Mouse (Mus musculus) thymus, postnatal 25 days (tissue): Measurements from ENCODE around the gene Cers3.

ENCODE experiments used
- DNase-seq: peaks from one replicate; pipeline ENCODE4 v3.0.0; 2022

Gene Cers3

GRCm38 (mm10) chr7:66786476-66786875, 43.2 kb downstream of the Cers3 start:
- no peak for DNase-seq

- no peak for DNase-seq
These were observed 44.5 kb downstream of the Cers3 start for GRCm38 (mm10) chr7:66787816-66788215.

DNA sequence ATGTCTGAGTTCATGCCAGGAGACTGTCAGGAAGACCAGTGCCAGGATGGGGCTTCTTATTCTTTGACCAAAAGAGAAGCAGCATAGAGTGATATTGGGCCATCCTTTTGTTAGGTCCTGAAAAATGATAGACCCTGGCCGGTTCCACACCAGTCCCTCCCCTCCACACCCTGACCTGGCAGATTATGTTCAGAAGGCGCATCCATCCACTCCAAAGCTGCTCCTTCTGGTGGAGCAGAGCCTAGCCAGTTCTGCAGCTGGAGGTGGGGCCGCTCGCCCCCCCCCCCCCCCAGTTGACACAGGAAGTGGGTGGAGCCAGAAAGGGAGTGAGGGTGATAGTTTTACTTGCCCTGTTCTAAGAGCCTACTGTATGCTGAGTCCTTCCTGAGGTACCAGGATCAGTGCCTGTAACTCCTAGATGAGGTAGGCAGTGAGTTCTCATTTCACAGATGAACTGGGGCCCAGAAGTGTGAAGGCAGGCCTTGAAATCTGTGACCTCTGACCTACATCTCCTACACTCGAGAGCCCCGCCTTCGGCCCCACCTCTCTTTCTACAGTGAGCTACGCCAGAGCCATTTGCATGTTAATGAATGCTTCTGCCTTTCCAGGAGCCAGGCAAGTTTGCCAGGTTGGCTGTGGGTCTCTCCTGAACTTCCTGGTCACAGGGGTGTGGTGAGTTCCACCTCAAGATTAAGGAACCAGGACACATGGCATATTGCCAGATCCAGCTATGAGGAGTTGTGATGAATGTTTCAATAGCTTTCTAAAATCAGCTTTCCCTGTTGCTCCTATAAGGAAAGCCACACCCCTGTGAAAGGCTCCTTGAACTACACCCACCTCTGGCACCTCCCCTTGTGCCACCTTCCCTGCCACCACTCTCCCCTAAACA, 46.8 kb downstream of the Cers3 start:
- DNase-seq: no peak

DNA sequence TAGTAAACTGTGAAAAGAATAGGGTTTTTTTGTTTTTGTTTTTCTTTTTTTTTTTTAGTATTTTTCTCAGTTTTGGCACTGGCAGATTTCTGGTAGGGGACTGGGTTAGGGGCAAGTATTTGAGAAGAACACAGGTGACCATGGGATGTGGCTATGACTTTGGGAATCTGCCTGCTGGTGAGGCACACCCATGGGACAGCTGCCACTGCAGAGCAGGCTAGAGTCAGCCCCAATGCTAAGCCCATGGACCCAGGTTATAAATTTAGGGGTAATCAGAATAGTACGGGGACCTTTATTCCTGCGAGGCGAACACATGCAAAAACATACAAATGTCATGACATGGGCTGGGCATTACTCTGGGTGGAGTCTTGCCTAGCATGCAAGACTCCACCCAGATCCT, 47.7 kb downstream of the Cers3 start:
- DNase-seq: no peak

DNA sequence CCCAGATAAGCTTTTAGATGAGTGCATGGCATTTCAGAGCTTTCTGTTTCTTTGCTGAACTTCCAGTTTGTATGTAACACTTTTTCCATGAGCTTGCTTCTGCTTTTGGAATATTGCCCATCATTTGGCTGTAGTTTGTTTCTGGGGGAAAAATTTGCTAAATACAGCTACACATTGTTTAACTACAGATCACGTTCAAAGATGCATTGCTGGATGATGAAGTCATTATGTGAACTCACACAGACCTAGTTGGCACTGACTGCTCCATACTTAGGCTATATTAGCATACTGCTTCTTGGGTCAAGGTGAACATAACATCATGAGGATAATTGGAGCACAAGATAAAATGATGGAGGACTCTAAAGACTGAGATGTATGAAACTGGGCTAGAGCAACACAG, 53.6 kb downstream of the Cers3 start:
- DNase-seq: no peak

DNA sequence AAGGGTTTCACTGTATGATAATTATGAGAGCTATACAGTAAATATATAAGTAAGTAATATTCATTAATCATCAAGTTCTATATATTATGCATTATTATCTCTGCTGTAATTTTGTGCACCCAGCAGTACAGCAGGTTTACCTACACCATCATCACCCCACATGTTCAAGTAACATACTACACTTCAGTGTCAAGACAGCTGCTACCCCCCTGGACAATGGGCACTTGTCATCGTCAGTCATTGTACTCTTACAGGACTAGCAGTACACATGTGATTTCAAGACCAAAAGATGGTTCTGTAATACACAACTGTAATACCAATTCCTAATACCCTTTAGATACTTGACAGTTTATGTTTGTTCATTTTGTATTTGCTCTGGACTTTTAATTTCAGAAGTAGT, 54.0 kb downstream of the Cers3 start:
- DNase-seq: no peak

- no peak for DNase-seq
These were observed 55.5 kb downstream of the Cers3 start for GRCm38 (mm10) chr7:66798826-66799225.

DNA sequence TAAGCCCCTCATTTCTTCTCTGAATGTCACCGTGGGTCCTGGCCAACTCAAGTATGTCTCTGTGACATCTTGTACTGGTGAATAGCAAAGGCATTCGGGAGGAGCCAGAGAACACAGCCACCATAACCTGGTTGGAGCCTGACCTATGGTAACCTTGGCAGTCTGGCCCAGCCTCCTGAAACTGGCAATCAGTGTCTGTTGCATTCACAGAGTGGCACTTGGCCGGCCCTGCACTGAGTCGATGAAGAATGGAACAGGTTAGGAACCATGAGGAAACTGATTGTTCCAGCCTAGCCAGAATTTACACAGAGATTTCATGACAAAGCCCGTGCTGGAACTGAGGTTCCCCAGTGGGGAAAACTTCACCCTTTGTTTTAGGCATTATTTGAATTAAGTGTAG, 57.5 kb downstream of the Cers3 start:
- no peak for DNase-seq

GRCm38 (mm10) chr7:66801785-66802184, 58.5 kb downstream of the Cers3 start:
- no peak for DNase-seq

DNA sequence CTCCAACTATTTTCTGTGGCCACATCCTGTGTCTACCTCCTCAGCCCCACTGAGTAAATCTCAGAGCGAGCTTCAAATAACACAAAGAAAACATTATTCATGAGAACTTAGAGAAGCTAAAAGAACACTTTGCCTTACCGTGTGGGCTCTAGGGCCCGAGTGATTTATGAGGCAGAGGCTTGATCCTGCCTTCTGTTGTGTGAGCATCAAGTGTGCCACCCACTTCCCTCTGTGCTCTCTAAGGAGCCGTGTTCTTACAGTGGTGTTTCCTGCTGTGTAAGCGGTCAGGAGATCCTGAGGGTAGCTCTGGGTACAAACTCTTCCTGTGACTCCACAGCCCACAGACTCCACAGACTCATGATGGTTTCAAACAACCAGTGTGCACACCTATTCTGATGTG, 60.5 kb downstream of the Cers3 start:
- DNase-seq: no peak

GRCm38 (mm10) chr7:66806801-66807200, 63.5 kb downstream of the Cers3 start:
- no peak for DNase-seq

- no peak for DNase-seq
These were observed 67.1 kb downstream of the Cers3 start for GRCm38 (mm10) chr7:66810436-66810835.

GRCm38 (mm10) chr7:66811294-66811693, 68.0 kb downstream of the Cers3 start:
- no peak for DNase-seq

- no peak for DNase-seq
These were observed 69.0 kb downstream of the Cers3 start for GRCm38 (mm10) chr7:66812289-66812688.

DNA sequence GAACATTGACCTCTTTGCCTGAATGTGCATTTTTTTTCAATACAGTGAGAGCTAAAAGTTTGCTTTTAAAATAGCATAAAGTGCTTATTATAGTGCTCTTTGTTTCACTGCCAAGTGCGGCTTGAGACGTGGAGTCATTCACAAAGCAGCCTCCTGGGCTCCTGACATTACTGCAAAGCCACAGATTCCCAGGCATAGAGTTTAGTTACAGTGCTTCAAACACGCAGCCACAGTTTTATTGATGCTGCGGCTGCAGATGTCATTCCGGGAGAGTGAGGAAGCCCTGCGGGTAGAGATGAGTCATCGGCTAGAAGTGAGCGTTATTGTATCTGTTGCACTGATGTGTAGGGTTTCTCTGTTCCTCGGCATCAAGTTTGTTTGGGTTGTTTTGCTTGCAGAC, 69.4 kb downstream of the Cers3 start:
- DNase-seq: no peak

DNA sequence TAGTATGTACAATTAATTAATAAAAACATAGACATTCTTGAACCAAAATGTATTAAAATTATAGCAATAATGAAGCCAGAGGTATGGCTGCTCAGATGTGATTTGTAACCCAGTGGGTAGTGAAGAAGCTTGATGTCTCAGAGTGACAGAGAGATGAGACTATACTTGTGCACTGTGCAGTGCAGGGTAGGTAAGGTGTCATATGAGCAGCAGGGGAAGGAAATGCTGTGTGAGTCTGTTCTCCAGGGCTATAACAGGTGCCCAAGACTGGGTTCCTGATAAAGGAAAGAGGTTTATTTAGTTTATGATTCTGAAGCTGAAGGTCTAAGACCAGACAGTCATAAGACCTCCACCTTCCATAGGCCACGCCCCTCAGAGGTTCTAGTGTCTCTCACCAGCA, 69.9 kb downstream of the Cers3 start:
- DNase-seq: no peak

DNA sequence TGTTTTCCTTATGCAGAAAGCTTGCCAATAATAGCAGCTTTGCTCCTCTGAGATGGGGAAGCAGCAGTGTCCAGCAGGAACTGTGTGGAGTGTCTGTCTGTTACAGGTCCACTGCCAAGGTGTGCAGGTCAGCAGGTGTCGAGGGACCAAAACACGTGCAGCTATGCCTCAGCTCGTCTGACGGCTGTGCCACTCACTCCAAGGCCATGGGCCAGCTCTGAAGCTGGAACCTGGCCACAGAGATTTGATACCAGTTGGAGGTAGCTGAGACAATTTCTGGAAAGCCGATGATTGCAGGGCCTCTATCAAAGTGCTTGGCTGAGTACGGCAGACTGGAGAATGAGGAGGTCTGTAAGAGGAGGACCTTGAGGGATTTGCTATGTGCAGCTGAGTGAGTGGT, 72.2 kb downstream of the Cers3 start:
- DNase-seq: no peak

GRCm38 (mm10) chr7:66820034-66820433, 76.7 kb downstream of the Cers3 start:
- peak; percentile 80 for DNase-seq

DNA sequence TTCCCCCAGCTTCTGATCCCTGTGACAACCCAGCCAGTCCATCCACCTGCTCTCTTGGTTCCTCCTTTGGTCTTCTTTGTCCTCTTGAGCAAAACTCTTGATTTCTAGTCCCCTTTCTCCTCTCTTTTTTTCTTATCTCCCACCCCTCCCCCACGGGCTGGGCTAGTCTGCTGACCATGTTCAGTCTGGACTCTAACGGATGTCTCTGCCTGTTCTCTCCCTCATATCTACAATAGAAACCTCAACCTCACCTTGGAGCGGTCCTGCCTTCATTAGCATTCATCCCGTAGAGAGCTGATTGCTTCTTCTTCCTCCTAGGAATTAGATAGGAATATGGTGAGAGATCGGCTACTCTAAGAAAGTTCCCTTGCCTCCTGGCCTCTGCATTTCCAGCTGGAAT, 87.5 kb downstream of the Cers3 start:
- no peak for DNase-seq

- no peak for DNase-seq
These were observed 88.0 kb downstream of the Cers3 start for GRCm38 (mm10) chr7:66831295-66831694.

DNA sequence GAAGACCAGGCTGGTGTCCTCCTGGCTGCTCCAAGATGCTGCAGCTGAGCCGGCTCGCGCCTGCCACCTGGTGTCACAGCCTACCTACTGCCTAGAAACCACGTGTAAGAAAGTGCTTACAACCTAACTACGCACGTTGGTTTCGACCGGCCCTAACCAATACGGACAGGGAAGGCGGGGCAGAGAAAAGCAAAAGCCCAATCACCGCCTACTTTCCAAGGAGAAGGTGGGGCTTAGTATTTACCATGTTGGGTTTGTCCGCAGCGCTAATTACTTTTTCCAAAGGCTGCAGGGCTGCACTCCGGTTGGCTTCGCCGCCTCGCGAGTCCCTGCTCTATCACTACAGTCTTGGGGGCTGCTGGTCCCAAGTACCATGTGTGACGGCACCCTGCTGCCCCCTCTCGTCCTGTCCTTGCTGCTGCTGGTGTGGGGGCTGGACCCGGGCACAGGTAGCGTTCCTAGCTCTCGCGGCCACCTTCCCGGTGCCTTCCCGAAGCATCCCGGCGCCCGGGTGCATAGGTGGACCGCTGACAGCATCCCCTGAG, 96.2 kb downstream of the Cers3 start, which contains the start of gene Adamts17:
Gene Adamts17 (plus strand): TSS at position 273 of the 545 bp plus-strand sequence.
- DNase-seq: peak; percentile 93

DNA sequence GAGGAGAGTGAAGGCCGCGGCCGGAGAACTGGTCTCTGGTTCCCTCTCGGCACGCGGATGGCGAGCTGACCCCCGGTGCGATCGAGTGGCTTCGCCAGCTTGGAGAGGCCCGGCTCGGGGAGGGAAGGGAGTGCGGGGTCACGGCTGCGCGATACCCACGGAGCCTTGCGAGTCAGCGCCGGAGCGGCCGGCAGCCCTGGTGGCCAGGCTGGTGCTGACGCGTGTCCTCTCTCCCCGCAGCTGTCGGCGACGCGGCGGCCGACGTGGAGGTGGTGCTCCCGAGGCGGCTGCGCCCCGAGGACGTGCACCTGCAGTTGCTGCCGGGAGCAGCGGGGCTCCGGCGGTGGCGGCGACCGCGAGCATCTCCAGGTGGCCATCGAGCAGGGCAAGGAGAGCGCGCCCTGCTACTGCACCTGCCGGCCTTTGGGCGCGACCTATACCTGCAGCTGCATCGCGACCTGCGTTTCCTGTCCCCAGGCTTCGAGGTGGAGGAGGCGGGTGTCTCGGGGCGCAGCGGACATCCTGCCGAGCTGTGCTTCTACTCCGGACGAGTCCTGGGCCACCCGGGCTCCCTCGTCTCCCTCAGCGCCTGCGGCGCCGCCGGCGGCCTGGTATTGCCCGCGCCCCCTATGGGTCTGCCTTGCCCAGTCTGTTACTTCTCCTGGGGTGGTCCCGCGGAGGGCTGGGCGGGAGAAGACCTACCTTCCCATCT, 96.9 kb downstream of the Cers3 start:
- peak; percentile 82 for DNase-seq

- peak; percentile 25 for DNase-seq
These were observed 97.9 kb downstream of the Cers3 start for GRCm38 (mm10) chr7:66841165-66841564.

DNA sequence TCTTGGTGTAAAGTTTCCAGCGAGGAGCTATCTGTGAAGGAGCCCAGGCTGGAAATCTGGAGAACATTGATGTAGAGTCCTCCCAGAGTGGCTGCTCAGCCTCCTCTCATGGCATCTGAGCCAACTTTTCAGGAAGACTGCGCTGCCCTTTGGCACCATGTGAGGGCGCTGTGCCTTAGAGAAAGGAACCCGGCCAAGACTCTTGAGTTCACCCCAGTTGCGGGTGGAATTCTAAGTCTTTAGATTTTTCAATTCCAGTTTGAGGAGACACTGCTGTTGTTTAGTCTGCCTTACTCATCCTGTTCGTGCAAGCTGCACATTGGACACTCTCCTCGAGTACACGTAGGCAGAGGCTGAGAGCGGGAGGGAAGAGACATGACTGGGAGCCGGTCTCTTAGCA, 98.7 kb downstream of the Cers3 start:
- peak; percentile 63 for DNase-seq
